Mouse (Mus musculus): ENCODE measurements around the gene Stambpl1.

GRCm38 (mm10) chr19:34193683-34194082, 1.7 kb downstream of the Stambpl1 start:
- TF ChIP-seq GATA1 (IDR thresholded peaks at IDR 0.05; ENCODE audit: borderline replicate concordance, low read length), result no peak
- no peak for TF ChIP-seq FLI1 (IDR thresholded peaks at IDR 0.05; ENCODE audit: low read length)
